16 mouse cellular contexts compared by ENCODE assay signal in genomic region chr10:62810010-62810409, GRCm38 (mm10). TPM values are rescaled to one million over a fixed set of nuclear protein-coding genes. Genes with fewer than 3 reads are reported as not detected.
DNase-seq lines count a peak whose midpoint lies in the region; ATAC-seq and TF ChIP-seq lines count a peak whose summit lies in the region.
"Had no signal": no experiment of that assay in that cellular context is flagged by ENCODE, and none has a peak within 500 bp of the region (broad histone marks: within the 10 kb centered on the region; RNA-seq: fewer than 3 reads in every experiment).

No protein-coding gene starts in this region.

- H3K4me2 ChIP-seq in hindbrain, postnatal 0 days (ENCODE audit: low read depth, low read length), result no peak overlapping the region
- H3K4me2 ChIP-seq: hindbrain, embryonic 15.5 days; midbrain, embryonic 12.5 days; neural tube, embryonic 12.5 days had no signal

- H3K27ac ChIP-seq in layer of hippocampus, adult 2 months, result no peak overlapping the region
- H3K27ac ChIP-seq in hindbrain, postnatal 0 days, result no peak overlapping the region
- H3K27ac ChIP-seq: hindbrain, embryonic 15.5 days; midbrain, embryonic 12.5 days; neural tube, embryonic 12.5 days had no signal

- H3K4me1 ChIP-seq in hindbrain, postnatal 0 days (ENCODE audit: insufficient read depth, low read length), result no peaks in the 10 kb centered on the region
- H3K4me1 ChIP-seq: hindbrain, embryonic 15.5 days; midbrain, embryonic 12.5 days; neural tube, embryonic 12.5 days had no signal

- 69% methylated on average over 4 of the region's 4 CpGs for WGBS in hindbrain, postnatal 0 days

- H3K27me3 ChIP-seq in hindbrain, postnatal 0 days (ENCODE audit: insufficient read depth, low read length), result no peaks in the 10 kb centered on the region
- H3K27me3 ChIP-seq: hindbrain, embryonic 15.5 days; midbrain, embryonic 12.5 days; neural tube, embryonic 12.5 days had no signal

- no peak for DNase-seq in frontal cortex, postnatal 25 days (ENCODE audit: low spot score in 2 of 2)
- DNase-seq in layer of hippocampus, adult 2 months (ENCODE audit: low spot score in 2 of 2), result no peak
- DNase-seq in layer of hippocampus, postnatal 25 days (ENCODE audit: extremely low spot score in 1 of 2, low spot score in 1 of 2), result no peak
- peak; percentile 30 for DNase-seq in A20 (ENCODE audit: low read depth, low spot score)
- DNase-seq in hindbrain, postnatal 0 days (ENCODE audit: low spot score), result no peak
- DNase-seq in natural killer cell, adult 2 months (ENCODE audit: low spot score in 2 of 2), result no peak
- DNase-seq: cerebellum, adult 9-11 months; heart, postnatal 10 days; lung, adult 2 months; spleen, adult 18-20 months had no signal

- ATAC-seq in frontal cortex, adult (ENCODE audit: low TSS enrichment), result peak; percentile 57; the same call in 1 of the 2 replicates
- ATAC-seq in megakaryocyte progenitor cell, adult 5-6 weeks (replicated peaks; ENCODE audit: poor library complexity), result peak; percentile 54; the same call in 1 of the 2 replicates
- no peak for ATAC-seq in hindbrain, postnatal 0 days

- H3K9me3 ChIP-seq in hindbrain, postnatal 0 days (ENCODE audit: low read length), result no peaks in the 10 kb centered on the region
- H3K9me3 ChIP-seq: hindbrain, embryonic 15.5 days; midbrain, embryonic 12.5 days; neural tube, embryonic 12.5 days had no signal

- H3K4me3 ChIP-seq in layer of hippocampus, adult 2 months, result no peak overlapping the region
- no peak overlapping the region for H3K4me3 ChIP-seq in hindbrain, postnatal 0 days (ENCODE audit: low read length)
- H3K4me3 ChIP-seq: erythroblast, embryonic 14.5 days; hindbrain, embryonic 15.5 days; midbrain, embryonic 12.5 days; neural tube, embryonic 12.5 days had no signal

- no peak overlapping the region for H3K9ac ChIP-seq in hindbrain, postnatal 0 days (replicated peaks; ENCODE audit: low read length)
- H3K9ac ChIP-seq: hindbrain, embryonic 15.5 days; midbrain, embryonic 12.5 days; neural tube, embryonic 12.5 days had no signal

- H3K36me3 ChIP-seq in hindbrain, postnatal 0 days (ENCODE audit: insufficient read depth, low read length), result peaks cover 29% of the 10 kb centered on the region

- peak; percentile 57 for TF ChIP-seq CTCF in layer of hippocampus, adult 2 months (conservative IDR thresholded peaks at IDR 0.05)
- TF ChIP-seq CTCF in hindbrain, postnatal 0 days (IDR thresholded peaks at IDR 0.05; ENCODE audit: low read depth), result no peak; the same call in 1 of the 2 replicates

RNA-seq across cellular contexts. Expression of gene Ccar1, which starts 17.9 kb away (rescaled TPM):
- total RNA-seq in layer of hippocampus, adult 2 months (2021), result 10 to 100 TPM; 59.4 to 60.6 TPM
- total RNA-seq in layer of hippocampus, postnatal 25 days (2021), result 10 to 100 TPM; 52.3 to 64.1 TPM
- 123 and 174 TPM in 2 replicates for total RNA-seq in megakaryocyte progenitor cell, adult 5-6 weeks (2015)
- 101 and 138 TPM in 2 replicates for total RNA-seq in megakaryocyte progenitor cell, adult 5-6 weeks (2017)
- total RNA-seq in hindbrain, postnatal 0 days (2014; rRNA removed), result 54.9 and 74.7 TPM in 2 replicates
- 78.3 and 81.7 TPM in 2 replicates for polyA plus RNA-seq in hindbrain, postnatal 0 days (2015; fragmentation: Nextera tagmentation; extraction: Ambion mirVana)
